Mouse (Mus musculus) ovary, postnatal 14 days (tissue): Measurements from ENCODE around the gene Tpd52l1.
A peak's percentile ranks its signal among the peaks of the same experiment; 100 is the strongest.

ENCODE experiments used
- DNase-seq: peaks from one replicate; pipeline ENCODE4 v3.0.0; 2022; ENCODE audit warnings: low spot score

Tpd52l1 gene

DNA sequence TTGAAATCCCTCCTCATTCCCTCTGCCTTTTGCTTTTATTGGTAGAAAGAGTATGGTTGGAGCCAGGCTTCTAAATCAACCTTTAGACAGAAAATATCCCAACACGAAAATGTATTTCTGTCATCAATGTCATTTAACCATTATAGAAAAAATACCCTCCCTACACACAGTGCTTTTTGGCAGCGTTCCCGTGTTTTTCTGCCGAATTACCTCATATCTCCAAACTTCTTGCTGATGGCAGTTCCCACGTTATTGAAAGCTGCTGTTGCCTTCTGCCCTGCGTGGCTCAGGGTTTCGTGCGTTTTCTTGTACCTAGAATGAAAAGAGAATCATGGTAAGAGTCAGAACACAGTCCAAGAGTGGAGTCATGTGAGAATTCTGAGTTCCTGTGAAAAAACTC lies 99.4 kb downstream of the Tpd52l1 start:
- no peak for DNase-seq

DNA sequence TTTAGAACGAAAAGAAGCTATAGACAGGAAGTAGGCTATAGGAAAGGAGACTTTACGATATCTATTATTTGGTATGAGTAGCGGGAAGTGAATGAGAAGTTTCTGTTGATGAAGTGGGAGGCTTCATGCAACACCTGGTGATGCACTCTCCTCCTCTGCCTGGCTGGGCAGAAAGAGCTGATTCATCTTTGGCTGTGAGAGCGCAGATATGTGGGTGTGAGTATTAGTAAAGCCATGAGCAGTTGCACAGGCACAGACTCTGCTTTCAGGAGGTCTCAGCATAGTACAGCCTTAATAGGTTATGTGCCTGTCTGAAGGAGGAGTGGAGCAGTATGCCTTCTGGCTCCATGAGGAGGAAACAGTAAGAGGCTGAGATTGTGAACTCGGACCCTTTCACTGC lies 109.3 kb downstream of the Tpd52l1 start:
- no peak for DNase-seq

DNA sequence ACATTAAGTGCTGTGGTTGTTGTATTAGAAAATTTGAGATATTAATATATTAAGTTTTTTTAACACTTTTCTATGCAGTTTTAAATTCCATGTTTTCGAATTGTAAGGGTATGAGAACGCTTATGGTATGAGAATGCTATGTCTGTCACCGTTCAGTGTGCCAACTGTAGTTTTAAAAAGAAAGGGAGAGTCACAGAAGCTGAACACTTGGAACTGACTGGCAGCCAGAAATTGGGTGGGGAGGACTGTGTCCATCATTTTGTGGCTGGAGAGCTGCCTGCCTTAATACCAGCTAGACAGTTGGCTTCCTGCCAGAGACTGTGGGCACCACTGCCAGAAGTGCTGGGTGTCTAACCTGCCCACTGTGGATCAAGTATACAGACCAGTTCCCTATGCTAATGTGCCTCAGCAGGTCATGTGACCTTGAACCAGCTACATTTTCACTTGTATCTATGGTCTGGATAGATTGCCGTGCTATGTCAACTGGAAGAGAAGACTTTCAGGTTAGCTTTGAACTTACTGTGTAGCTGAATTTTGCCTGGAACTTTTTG lies 114.5 kb downstream of the Tpd52l1 start:
- peak; percentile 40 for DNase-seq

DNA sequence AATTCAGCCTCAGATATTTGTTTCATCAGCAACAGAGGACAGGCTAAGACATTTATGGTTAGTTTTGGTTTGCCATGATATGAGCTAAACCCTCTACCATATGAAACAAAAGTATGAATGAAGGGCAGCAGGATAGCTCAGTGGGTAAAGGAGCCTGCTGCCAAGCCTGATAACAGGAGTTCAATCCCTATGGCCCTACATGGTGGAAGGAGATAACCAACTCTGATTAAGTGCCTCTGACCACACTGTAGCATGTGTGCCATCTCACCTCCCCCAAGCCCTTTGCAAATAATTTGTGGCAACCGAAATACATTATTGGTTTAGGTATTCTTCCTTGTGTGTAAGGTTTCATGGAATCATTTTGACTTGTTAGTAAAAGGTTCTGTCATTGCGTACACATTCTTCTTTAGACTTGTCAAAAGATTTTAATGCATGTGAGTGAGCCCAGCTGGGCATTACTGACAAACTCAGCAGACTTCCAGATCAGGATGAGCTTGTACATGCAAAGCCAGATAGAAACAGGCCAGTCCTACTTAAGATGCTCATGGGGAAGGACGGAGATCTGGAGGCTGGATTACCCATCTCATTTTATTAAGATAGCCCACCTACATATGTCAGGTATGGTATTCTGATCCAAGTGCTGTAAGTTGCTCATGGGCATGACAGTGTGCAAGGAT lies 115.3 kb downstream of the Tpd52l1 start:
- DNase-seq: no peak

DNA sequence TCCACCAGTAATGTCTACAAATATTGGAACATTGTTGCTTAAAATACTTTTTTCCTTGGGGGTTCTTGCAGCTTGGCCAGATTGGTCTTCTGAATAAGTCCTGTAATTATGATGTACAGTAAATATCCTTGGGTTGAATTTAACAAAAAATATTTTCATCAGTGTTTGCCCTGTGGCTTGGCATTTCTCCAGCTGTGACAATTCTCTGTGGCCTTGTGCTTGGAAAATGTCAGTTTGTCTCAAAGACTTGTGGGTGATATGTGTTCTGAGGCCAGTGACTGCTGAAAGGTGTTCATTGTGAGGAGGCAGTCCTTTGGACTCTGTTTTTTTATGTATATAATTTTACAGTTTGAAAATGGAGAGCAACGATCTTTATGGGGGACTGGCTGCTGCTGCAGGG lies 116.3 kb downstream of the Tpd52l1 start:
- DNase-seq: no peak

DNA sequence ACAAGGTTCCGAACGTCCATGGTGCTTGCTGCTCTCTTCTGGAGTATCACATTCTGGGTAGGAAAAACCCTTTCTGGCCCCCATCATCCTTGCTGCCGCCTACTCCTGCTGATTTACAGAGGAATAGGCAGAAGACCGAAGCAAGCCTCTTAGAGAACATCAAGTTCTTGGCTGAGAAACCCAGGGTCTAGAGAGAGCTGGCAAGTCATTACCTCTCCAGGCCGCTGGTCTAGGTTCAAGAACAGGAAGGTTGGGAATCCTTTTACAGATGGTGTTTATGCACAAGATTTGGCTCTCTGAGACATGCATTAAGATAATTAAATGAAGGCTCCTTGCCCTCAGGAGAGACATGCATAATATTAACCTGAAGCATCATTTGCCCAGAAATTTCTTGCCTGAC lies 127.3 kb downstream of the Tpd52l1 start:
- DNase-seq: no peak

GRCm38 (mm10) chr10:31312865-31313848 lies 132.6 kb downstream of the Tpd52l1 start, which contains the start of gene Hddc2:
Hddc2 (plus strand) TSS chr10:31313383.
- peak; percentile 59 for DNase-seq

DNA sequence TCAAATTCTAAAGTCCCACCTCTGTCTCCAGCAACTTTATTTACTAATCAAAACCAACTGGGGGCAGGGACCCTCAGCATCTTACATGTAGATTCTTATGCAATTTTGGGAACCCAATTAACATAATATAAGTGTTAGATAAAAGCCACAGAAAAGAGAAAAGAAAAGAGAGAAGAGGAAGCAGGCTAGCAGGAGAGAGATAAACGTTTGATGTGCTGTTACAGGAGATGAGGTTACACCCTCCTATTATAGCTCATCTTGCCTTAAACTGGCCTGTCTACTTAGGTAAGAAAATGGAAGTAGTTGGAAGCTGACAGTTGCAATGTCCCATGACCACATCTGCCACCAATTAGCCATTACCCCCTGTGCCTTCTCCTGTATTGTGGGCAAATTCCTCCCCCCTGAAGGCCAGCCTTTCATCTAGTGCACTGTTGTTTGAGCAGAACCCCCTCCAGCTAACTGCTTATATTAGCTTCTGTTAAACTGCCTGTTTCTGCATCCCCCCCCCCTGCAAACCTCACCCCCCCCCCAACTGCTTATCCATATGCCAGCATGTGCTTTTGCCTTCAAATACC lies 138.6 kb downstream of the Tpd52l1 start:
- no peak for DNase-seq

GRCm38 (mm10) chr10:31303446-31303845 lies 142.3 kb downstream of the Tpd52l1 start:
- DNase-seq: no peak

DNA sequence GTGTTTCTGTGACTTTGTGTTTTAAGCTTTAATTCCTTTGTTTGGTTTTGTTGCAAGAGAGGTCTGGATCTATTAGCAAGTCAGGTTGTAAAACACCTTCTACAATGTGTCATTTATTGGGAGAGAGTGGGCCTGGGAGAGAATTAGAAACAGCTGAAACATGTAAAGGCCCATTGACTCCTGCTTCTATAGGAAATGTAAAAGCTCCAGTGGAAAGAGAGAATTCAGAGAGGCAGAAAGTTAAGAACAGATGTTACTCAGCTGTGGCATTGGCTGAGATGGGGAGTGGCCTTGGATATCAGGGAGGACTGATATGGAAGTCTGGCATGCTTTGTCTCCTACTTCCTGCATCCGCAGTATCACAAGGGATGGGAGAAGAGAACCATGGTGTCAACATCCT lies 145.5 kb downstream of the Tpd52l1 start:
- DNase-seq: no peak

DNA sequence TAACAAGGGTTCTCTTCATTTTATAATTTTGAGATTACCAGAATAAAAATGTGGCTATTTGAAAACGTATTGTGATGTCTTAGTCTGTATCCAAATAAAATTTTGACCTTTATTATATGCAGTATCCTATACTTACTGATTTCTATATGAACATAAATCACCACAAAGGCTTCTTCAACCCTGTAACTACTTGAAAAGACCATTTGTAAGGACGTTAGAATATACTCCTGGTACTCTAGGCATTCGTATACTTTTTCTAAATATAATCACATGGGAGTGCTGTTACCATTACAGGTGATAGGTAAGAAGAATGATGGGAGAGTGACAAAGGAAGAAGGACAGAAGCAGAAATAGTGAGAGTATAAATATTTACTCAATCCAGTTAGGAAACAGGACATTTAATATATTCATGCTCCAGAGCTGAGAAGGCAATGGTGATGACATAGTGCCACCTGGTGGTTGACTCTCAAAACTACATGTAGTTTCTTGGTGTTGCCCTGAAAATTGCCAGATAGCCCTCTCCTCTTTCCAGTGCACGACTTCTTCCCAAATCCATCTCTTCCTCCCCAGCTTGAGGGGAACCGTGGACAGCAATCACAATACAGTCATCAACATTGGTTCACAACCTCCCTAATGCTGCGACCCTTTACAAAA lies 146.7 kb downstream of the Tpd52l1 start:
- DNase-seq: peak; percentile 63

DNA sequence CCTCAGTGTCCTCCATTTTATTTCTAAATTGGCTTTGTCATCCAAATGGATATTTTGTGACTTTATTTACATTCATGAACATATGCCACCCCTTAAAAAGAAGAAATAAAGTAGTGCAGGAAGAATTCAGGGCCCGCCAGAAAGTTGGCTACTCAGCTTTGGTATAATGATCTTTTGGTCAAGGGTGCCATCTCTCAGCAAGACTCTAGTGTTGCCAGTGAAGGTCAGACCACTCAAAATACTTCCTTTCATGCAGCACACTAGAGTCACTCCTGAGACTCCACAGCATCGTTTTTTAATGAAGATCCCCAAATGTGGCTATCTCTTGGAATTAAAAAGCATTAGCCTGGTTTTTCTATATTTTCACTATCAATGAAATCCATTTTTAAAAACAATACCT lies 147.5 kb downstream of the Tpd52l1 start:
- no peak for DNase-seq

DNA sequence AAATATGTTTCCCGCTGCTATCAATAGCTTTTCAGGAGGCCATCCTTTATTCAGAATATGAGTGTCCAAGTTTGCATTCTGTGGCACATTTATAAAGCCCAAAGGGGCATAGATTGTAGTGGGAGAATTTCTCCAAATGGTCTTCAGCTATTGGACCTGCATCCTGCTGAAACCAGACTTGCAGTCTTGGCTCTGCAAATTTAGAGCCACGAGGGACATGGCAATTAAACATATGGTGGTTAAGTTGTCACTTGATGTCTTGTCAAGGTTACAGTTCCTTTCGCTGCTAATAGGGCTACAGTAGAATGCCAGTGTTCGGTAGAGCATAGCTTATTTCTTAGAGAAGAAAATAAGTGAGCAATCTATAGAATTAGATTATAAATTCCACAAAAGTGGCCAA lies 148.7 kb downstream of the Tpd52l1 start:
- DNase-seq: no peak

DNA sequence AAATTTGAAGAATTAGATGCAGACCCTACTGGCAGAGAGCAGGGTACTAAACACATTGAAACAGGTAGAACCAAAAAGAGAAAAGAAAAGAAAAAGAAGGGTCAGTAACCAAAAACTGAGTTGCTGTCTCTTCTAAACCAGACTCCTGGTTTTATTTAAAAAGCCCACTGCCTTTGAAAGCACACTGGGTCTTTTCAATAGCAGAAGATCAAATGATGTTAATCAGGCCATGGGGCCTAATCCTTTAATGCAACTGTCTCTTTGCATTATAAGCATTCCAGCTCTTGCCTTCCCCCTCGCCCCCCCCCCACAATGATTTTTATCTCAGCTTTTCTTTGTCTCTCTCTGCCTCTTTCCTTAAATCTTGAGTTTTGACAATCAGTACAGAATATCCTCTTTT lies 149.3 kb downstream of the Tpd52l1 start:
- no peak for DNase-seq

DNA sequence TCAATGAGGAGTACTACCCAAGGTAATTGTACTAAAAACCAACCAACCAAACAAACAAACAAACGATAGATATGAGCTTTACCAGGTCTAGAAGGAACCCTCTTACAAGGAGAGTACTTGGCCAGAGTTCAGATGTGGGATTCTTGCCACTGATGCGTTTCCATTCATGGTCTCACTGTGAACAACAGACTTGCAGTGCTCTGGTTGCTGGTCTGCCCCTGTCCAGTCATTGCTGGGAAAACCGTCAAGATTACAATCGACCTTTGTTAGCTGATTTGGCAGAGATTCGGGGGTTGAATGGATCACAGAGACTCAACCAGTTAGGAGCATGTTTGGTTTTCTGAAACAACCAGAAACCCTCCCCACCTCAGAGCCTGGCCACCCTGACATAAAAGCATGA lies 150.1 kb downstream of the Tpd52l1 start:
- DNase-seq: no peak

DNA sequence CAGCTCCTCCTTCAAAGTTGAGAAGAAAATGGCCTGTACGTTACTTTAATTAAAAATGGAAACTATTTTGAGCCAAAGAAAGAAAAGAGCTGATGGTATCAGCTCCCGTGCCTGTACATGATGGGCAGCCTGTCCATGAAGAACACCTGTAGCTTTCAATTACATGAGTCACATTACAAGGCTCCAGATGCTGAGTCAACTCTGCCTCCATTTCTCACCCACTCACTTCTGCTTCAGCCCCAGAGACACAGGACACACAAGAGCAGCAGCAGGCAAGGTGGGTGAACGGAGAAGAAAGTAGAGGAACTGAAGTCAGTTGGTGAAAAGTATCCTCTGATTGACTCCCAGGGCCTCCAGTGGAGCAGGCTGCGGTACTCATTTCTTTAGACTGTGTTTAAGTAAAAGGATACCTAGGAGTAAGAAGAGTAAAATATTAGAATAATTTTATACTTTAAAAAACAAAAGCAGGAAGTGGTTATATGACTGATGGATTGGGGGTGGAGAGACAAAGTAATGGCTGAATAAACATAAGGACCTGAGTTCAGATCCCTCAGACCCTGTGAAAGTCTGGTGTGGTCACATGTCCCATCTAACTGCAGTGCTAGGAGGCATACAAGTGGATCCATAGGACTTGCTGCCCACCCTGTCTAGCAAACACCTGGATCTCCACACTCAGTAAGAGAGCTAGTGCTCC lies 156.9 kb downstream of the Tpd52l1 start:
- DNase-seq: no peak

GRCm38 (mm10) chr10:31287787-31288186 lies 158.0 kb downstream of the Tpd52l1 start:
- no peak for DNase-seq
